Mouse (Mus musculus) adrenal gland, adult (tissue): ENCODE results near the gene Rnf181.

Source experiments
- DNase-seq, 2 experiments: peaks; one replicate each; pipeline ENCODE4 v3.0.0; 2022 to 2023; ENCODE audit warnings: low spot score in 1 of 2; ENCODE audit not compliant: inconsistent age in 2 of 2

The Rnf181 gene

GRCm38 (mm10) chr6:72333111-72333510 is 33.6 kb downstream of the Rnf181 start:
- DNase-seq, result peak in 1 of 2 experiments; percentile 43

- DNase-seq, result no peak
Measured at GRCm38 (mm10) chr6:72330133-72330532, 36.6 kb downstream of the Rnf181 start.

- DNase-seq, result no peak
Measured at GRCm38 (mm10) chr6:72329019-72329418, 37.7 kb downstream of the Rnf181 start.

GRCm38 (mm10) chr6:72326274-72326673 is 40.5 kb downstream of the Rnf181 start:
- peak; percentile 53 to 71 for DNase-seq

- DNase-seq, result no peak
Measured at GRCm38 (mm10) chr6:72323786-72324508, 42.8 kb downstream of the Rnf181 start.

- DNase-seq, result no peak
Measured at GRCm38 (mm10) chr6:72322936-72323335, 43.8 kb downstream of the Rnf181 start.

- peak in 1 of 2 experiments; percentile 54 for DNase-seq
Measured at GRCm38 (mm10) chr6:72319019-72319418, 47.7 kb downstream of the Rnf181 start.

- no peak for DNase-seq
Measured at GRCm38 (mm10) chr6:72318440-72318839, 48.3 kb downstream of the Rnf181 start.

- DNase-seq, result no peak
Measured at GRCm38 (mm10) chr6:72316044-72316443, 50.7 kb downstream of the Rnf181 start.

- DNase-seq, result no peak
Measured at GRCm38 (mm10) chr6:72315384-72315783, 51.4 kb downstream of the Rnf181 start.

GRCm38 (mm10) chr6:72313124-72313867 is 53.5 kb downstream of the Rnf181 start:
- DNase-seq, result no peak

- no peak for DNase-seq
Measured at GRCm38 (mm10) chr6:72312198-72312597, 54.6 kb downstream of the Rnf181 start.
